Mouse (Mus musculus) spleen, adult 2 months (tissue): ENCODE measurements at regions not wholly inside any gene's neighbourhood (a gene's known extent, or its start where the extent isn't known, plus 50 kb on each side); places are given as distances from the start of the nearest gene placed in this dataset.

ENCODE experiments used
- DNase-seq, 2 experiments: peaks; one replicate each; pipeline versions ENCODE4 v3.0.0 to v3.0.0-alpha.2; 2012 to 2021; ENCODE audit warnings: low spot score in 2 of 2, low read depth in 1 of 2
- H3K27ac ChIP-seq: fragments of 200-500 bp; 2 replicates; pipeline ENCODE4 v1.5.1; 2012; ENCODE audit warnings: low read length, inconsistent platforms; ENCODE audit not compliant: insufficient read depth
- H3K27me3 ChIP-seq: fragments of 200-500 bp; 2 replicates; pipeline ENCODE4 v1.6.1; 2012; ENCODE audit warnings: mild to moderate bottlenecking, moderate library complexity, low read length, inconsistent platforms; ENCODE audit not compliant: control insufficient read depth, insufficient read depth
- H3K36me3 ChIP-seq: fragments of 200-500 bp; 2 replicates; pipeline ENCODE4 v1.6.1; 2012; ENCODE audit warnings: mild to moderate bottlenecking, low read length, inconsistent platforms; ENCODE audit not compliant: control insufficient read depth, insufficient read depth
- H3K4me1 ChIP-seq: fragments of 200-500 bp; 2 replicates; pipeline ENCODE4 v1.6.1; 2011; ENCODE audit warnings: inconsistent platforms; ENCODE audit not compliant: control insufficient read depth, insufficient read depth, insufficient read length
- H3K4me3 ChIP-seq: fragments of 200-500 bp; 2 replicates; pipeline ENCODE4 v1.5.1; 2011; ENCODE audit warnings: mild to moderate bottlenecking, inconsistent platforms; ENCODE audit not compliant: insufficient read depth, insufficient read length; ENCODE audit errors: extremely low read depth
- CTCF ChIP-seq: fragments of 200-500 bp; IDR thresholded peaks from 2 replicates; pipeline ENCODE4 v1.5.1; 2011; ENCODE audit warnings: mild to moderate bottlenecking, inconsistent platforms; ENCODE audit not compliant: insufficient read depth, insufficient read length, insufficient replicate concordance; ENCODE audit errors: extremely low read depth
- POLR2A ChIP-seq: fragments of 200-500 bp; IDR thresholded peaks from 2 replicates; pipeline ENCODE4 v1.6.1; 2011; ENCODE audit warnings: low read depth, low read length, inconsistent platforms
- WGBS: fragments of 180-500 bp; shearing (Covaris S2); methylation state at CpG from one replicate; pipeline ENCODE4 v1.1.7; 2018; 5-methylcytosine and 5-hydroxymethylcytosine counted together

- 78% methylated on average over 11 of the region's 11 CpGs for WGBS
- no peak overlapping the region for H3K27ac ChIP-seq
Measured at GRCm38 (mm10) chr13:60286525-60287224, 109.5 kb upstream of the Gas1 start.

GRCm38 (mm10) chr13:60289650-60290049 is 112.5 kb upstream of the Gas1 start:
- WGBS: 70% methylated on average over 3 of the region's 3 CpGs

More at GRCm38 (mm10) chr13:60286525-60287224, 109.5 kb upstream of the Gas1 start:
- no peaks in the 10 kb centered on the region for H3K36me3 ChIP-seq
- TF ChIP-seq POLR2A (no peak), CTCF (no peak)
- H3K27me3 ChIP-seq: no peaks in the 10 kb centered on the region
- no peak for DNase-seq
- H3K4me3 ChIP-seq: no peak overlapping the region
- H3K4me1 ChIP-seq: no peaks in the 10 kb centered on the region

DNA sequence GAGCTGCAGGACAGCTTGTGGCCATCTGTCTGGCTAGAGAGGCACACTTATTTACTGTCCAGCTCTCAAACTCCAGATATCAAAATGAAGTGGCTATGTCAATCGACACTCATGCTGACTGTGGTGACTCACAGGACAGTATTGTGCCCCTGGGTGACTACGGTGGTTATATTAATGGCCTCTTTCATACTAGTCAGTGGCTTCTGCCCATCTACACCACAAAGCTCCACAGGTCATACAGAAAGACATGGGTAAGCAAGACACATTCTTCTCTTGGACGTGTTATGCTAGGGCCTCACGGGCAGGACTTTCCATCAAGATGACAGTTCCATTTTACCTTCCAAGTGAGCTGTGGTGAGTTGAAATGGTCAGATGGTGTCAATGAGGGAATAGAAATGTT is 113.7 kb upstream of the Gas1 start:
- Histone ChIP-seq H3K27ac (no peak overlapping the region), H3K4me1 (no peaks in the 10 kb centered on the region), H3K36me3 (no peaks in the 10 kb centered on the region), H3K27me3 (no peaks in the 10 kb centered on the region), H3K4me3 (no peak overlapping the region)
- WGBS: 91% methylated on average over 4 of the region's 4 CpGs
- TF ChIP-seq POLR2A (no peak), CTCF (no peak)
- no peak for DNase-seq

More at GRCm38 (mm10) chr13:60289650-60290049, 112.5 kb upstream of the Gas1 start:
- TF ChIP-seq POLR2A (no peak), CTCF (no peak)
- Histone ChIP-seq H3K4me3 (no peak overlapping the region), H3K27ac (no peak overlapping the region), H3K36me3 (no peaks in the 10 kb centered on the region), H3K27me3 (no peaks in the 10 kb centered on the region), H3K4me1 (no peaks in the 10 kb centered on the region)
- DNase-seq: no peak

- DNase-seq: no peak
- Histone ChIP-seq H3K27me3 (no peaks in the 10 kb centered on the region), H3K27ac (no peak overlapping the region), H3K4me3 (no peak overlapping the region), H3K36me3 (no peaks in the 10 kb centered on the region), H3K4me1 (no peaks in the 10 kb centered on the region)
- TF ChIP-seq POLR2A (no peak), CTCF (no peak)
- 92% methylated on average over 3 of the region's 3 CpGs for WGBS
Measured at GRCm38 (mm10) chr13:60291344-60291743, 114.2 kb upstream of the Gas1 start.

- H3K4me1 ChIP-seq: no peaks in the 10 kb centered on the region
- H3K27me3 ChIP-seq: no peaks in the 10 kb centered on the region
- no peak for DNase-seq
- H3K27ac ChIP-seq: no peak overlapping the region
- H3K4me3 ChIP-seq: no peak overlapping the region
- WGBS: 66% methylated on average over 13 of the region's 13 CpGs
- TF ChIP-seq POLR2A: no peak
- TF ChIP-seq CTCF: no peak
- H3K36me3 ChIP-seq: no peaks in the 10 kb centered on the region
Measured at GRCm38 (mm10) chr13:60296201-60296895, 119.2 kb upstream of the Gas1 start.

- no peak for DNase-seq
- WGBS: 94% methylated on average over 6 of the region's 6 CpGs
- TF ChIP-seq CTCF (no peak), POLR2A (no peak)
- H3K27ac ChIP-seq: no peak overlapping the region
- no peaks in the 10 kb centered on the region for H3K36me3 ChIP-seq
- H3K4me1 ChIP-seq: no peaks in the 10 kb centered on the region
- no peak overlapping the region for H3K4me3 ChIP-seq
- no peaks in the 10 kb centered on the region for H3K27me3 ChIP-seq
Measured at GRCm38 (mm10) chr13:60296896-60297275, 119.7 kb upstream of the Gas1 start.

GRCm38 (mm10) chr13:60298575-60298974 is 121.4 kb upstream of the Gas1 start:
- no peak overlapping the region for H3K27ac ChIP-seq
- WGBS: 74% methylated on average over 2 of the region's 2 CpGs
- no peaks in the 10 kb centered on the region for H3K27me3 ChIP-seq
- H3K4me3 ChIP-seq: no peak overlapping the region
- H3K4me1 ChIP-seq: no peaks in the 10 kb centered on the region
- no peak for DNase-seq
- no peak for TF ChIP-seq CTCF
- no peak for TF ChIP-seq POLR2A
- H3K36me3 ChIP-seq: no peaks in the 10 kb centered on the region
